8 mouse cellular contexts compared by ENCODE assay signal in the genomic region with DNA sequence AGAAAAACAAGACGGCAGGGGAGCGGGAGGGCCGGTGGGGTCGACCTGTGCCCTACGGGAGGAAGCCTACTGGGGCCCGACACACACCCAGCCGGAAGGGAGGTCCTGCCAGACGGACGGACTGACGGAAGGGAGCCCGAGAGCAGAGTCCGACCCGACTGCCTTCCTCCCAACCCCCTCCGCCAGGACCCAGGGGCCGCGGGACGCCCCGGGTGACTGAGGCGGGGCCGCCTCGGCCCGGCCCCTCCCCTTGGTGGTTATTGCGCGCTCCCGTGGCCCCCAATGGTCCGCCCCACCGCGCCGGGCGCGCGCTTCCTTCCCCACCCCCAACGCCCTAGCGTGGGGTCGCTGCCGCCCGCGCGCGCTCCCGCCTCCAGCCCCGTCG. TPM values are rescaled to one million over a fixed set of nuclear protein-coding genes. Genes with fewer than 3 reads are reported as not detected.
A peak's percentile ranks its signal among the peaks of the same experiment; 100 is the strongest.
DNase-seq lines count a peak whose midpoint lies in the region; ATAC-seq lines count a peak whose summit lies in the region.

No protein-coding gene starts in this region.

- H3K9ac ChIP-seq in forebrain, embryonic 16.5 days (replicated peaks; ENCODE audit: low read depth, low read length): peak overlapping the region; percentile 91

- under 1% methylated on average over 40 of the region's 43 CpGs for WGBS in forebrain, embryonic 16.5 days

- no peaks in the 10 kb centered on the region for H3K9me3 ChIP-seq in forebrain, embryonic 16.5 days (ENCODE audit: control insufficient read depth, low read length)

- peak; percentile 60 for ATAC-seq in forebrain, embryonic 16.5 days

- H3K27ac ChIP-seq in forebrain, embryonic 16.5 days (ENCODE audit: low read length): peak overlapping the region; percentile 98

- H3K36me3 ChIP-seq in forebrain, embryonic 16.5 days (ENCODE audit: control insufficient read depth, insufficient read depth): peaks cover 7% of the 10 kb centered on the region

- H3K4me1 ChIP-seq in forebrain, embryonic 16.5 days (replicated peaks; ENCODE audit: control insufficient read depth, insufficient read depth, low read length): peaks cover 52% of the 10 kb centered on the region

- H3K27me3 ChIP-seq in forebrain, embryonic 16.5 days (replicated peaks; ENCODE audit: control insufficient read depth, insufficient read depth, low read length): no peaks in the 10 kb centered on the region

- peak overlapping the region; percentile 84 for H3K4me2 ChIP-seq in forebrain, embryonic 16.5 days (ENCODE audit: low read length)

- peak overlapping the region; percentile 63 for H3K4me3 ChIP-seq in forebrain, embryonic 16.5 days (replicated peaks; ENCODE audit: low read length)

- DNase-seq in NIH3T3 (ENCODE audit: low read depth): peak; percentile 93
- peak; percentile 74 to 86 for DNase-seq in cerebellum, adult 18-20 months
- DNase-seq in heart, postnatal 4 days: peak; percentile 91
- DNase-seq in layer of hippocampus, postnatal 10 days (ENCODE audit: low spot score in 2 of 2): peak; percentile 81 to 88
- peak; percentile 90 for DNase-seq in lung, postnatal 25 days (ENCODE audit: low spot score)
- peak; percentile 86 to 88 for DNase-seq in right cerebral cortex, postnatal 10 days (ENCODE audit: low spot score in 2 of 2)
- peak; percentile 80 for DNase-seq in urinary bladder, postnatal 25 days (ENCODE audit: low spot score)

RNA-seq across cellular contexts. Expression of a gene that starts 0.4 kb away (rescaled TPM):
- 93.4 and 100 TPM in 2 replicates for polyA plus RNA-seq in forebrain, embryonic 16.5 days (2015; fragmentation: Nextera tagmentation; extraction: Ambion mirVana)
- total RNA-seq in heart, postnatal 4 days (2021): 10 to 100 TPM; 57.0 to 59.0 TPM
- total RNA-seq in layer of hippocampus, postnatal 10 days (2021): 10 to 100 TPM; 85.9 to 88.9 TPM

RNA-seq across cellular contexts. Expression of a gene that starts 12.5 kb away (rescaled TPM):
- polyA plus RNA-seq in forebrain, embryonic 16.5 days (2015; fragmentation: Nextera tagmentation; extraction: Ambion mirVana): 80.8 and 88.3 TPM in 2 replicates
- total RNA-seq in heart, postnatal 4 days (2021): 10 to 100 TPM; 24.7 to 27.8 TPM
- total RNA-seq in layer of hippocampus, postnatal 10 days (2021): 10 to 100 TPM; 76.6 to 84.2 TPM

RNA-seq across cellular contexts. Expression of a gene that starts 12.7 kb away (rescaled TPM):
- polyA plus RNA-seq in forebrain, embryonic 16.5 days (2015; fragmentation: Nextera tagmentation; extraction: Ambion mirVana): 0.33 TPM in 1 of 2 replicates, not detected in the other
- total RNA-seq in heart, postnatal 4 days (2021): not detected
- not detected for total RNA-seq in layer of hippocampus, postnatal 10 days (2021)

RNA-seq across cellular contexts. Expression of a gene that starts 14.7 kb away (rescaled TPM):
- 0.78 TPM in 1 of 2 replicates, not detected in the other for polyA plus RNA-seq in forebrain, embryonic 16.5 days (2015; fragmentation: Nextera tagmentation; extraction: Ambion mirVana)
- not detected for total RNA-seq in heart, postnatal 4 days (2021)
- total RNA-seq in layer of hippocampus, postnatal 10 days (2021): under 1 TPM in 1 of 2 experiments, not detected in 1; 0.75 TPM

RNA-seq across cellular contexts. Expression of a gene that starts 14.7 kb away (rescaled TPM):
- polyA plus RNA-seq in forebrain, embryonic 16.5 days (2015; fragmentation: Nextera tagmentation; extraction: Ambion mirVana): 8.3 and 10.4 TPM in 2 replicates
- total RNA-seq in heart, postnatal 4 days (2021): not detected
- 10 to 100 TPM; 10.9 to 13.9 TPM for total RNA-seq in layer of hippocampus, postnatal 10 days (2021)

Comparison
In these comparisons a context has a peak if more than half of its experiments do, and no peak if none do; other contexts are left out.
1. Peak in every context shown above with its lines: DNase-seq, ATAC-seq, H3K4me3 ChIP-seq and H3K27ac ChIP-seq.